Mouse (Mus musculus) erythroblast, embryonic 14.5 days (primary cell): Measurements from ENCODE around the gene Cbx4. TPM values are rescaled to one million over a fixed set of nuclear protein-coding genes. Genes with fewer than 3 reads are reported as not detected.

Source experiments
- H3K27me3 ChIP-seq: 2 replicates; pipeline ENCODE4 v1.6.1; 2012; ENCODE audit warnings: inconsistent platforms; ENCODE audit not compliant: control insufficient read depth
- H3K36me3 ChIP-seq: 2 replicates; pipeline ENCODE4 v1.6.1; 2012; ENCODE audit warnings: mild to moderate bottlenecking, inconsistent platforms; ENCODE audit not compliant: control insufficient read depth
- H3K4me1 ChIP-seq: 2 replicates; pipeline ENCODE4 v1.6.1; 2012; ENCODE audit warnings: inconsistent platforms; ENCODE audit not compliant: control insufficient read depth
- H3K4me3 ChIP-seq: replicated peaks from 2 replicates; pipeline ENCODE3; 2012; ENCODE audit warnings: moderate library complexity, mild to moderate bottlenecking, inconsistent platforms
- H3K9me3 ChIP-seq: 2 replicates; pipeline ENCODE4 v1.6.1; 2012; ENCODE audit warnings: low read length, inconsistent platforms, mixed read lengths; ENCODE audit not compliant: control insufficient read depth
- GATA1 ChIP-seq: IDR thresholded peaks from 2 replicates; pipeline ENCODE4 v1.6.1; 2012; ENCODE audit warnings: low read length, inconsistent platforms, mixed read lengths
- TAL1 ChIP-seq: IDR thresholded peaks from 3 replicates; pipeline ENCODE4 v1.6.1; 2012; ENCODE audit warnings: low read length, inconsistent platforms, mixed read lengths
- polyA plus RNA-seq: library from polyadenylated mRNA; stranded (reverse); fragments of >175 nt; gene quantifications from 2 replicates; pipeline ENCODE4 v1.2.3, GENCODE M21; 2012

Gene Cbx4
- polyA plus RNA-seq, 1 experiment: 0.35 TPM

DNA sequence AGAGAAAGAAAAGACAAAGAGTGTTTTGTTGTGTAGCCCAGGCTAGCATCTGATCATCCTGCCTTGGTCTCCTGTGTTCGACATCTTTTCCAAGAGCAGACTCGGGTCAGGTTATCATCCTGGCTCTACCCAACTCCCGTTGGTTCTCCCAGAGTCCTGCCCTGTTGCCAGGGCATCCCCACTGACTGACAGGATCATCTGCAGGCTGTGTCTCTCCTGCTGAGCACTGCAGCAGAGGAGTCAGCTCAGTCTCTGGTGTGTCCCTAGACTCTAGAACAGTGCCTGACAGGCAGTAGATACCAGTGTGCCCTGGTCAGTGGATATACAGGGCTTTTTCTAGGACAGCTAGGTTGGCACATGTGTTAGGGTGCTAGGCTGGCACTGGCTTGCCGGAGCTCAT is 12.2 kb upstream of the Cbx4 start:
- no peaks in the 10 kb centered on the region for H3K36me3 ChIP-seq
- no peaks in the 10 kb centered on the region for H3K4me1 ChIP-seq
- no peaks in the 10 kb centered on the region for H3K9me3 ChIP-seq
- TF ChIP-seq GATA1 (no peak), TAL1 (no peak)
- H3K27me3 ChIP-seq: peaks cover 22% of the 10 kb centered on the region
- H3K4me3 ChIP-seq: no peak overlapping the region

DNA sequence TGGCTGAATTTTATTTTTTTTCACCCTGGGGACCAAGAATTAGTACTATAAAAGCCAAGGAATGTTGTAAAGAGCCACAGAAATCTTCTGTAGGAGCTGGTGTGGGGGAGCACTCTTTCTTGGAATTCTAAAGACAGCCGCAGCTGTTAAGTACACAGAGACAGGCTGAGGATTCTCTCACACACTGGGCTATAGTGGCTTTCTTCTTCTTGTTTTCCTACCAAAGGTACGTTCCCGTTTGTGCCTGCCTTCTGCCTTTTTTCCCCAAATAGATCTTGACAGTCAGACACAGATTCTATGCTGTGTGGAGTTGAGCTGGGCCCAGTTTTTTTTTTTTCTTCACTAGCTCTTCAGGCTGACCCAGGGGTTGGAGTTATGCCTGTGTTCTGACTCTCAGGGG is 9.4 kb upstream of the Cbx4 start:
- TF ChIP-seq GATA1: no peak
- no peak for TF ChIP-seq TAL1
- Histone ChIP-seq H3K4me1 (no peaks in the 10 kb centered on the region), H3K4me3 (no peak overlapping the region), H3K36me3 (no peaks in the 10 kb centered on the region), H3K9me3 (no peaks in the 10 kb centered on the region), H3K27me3 (peaks cover 45% of the 10 kb centered on the region)

DNA sequence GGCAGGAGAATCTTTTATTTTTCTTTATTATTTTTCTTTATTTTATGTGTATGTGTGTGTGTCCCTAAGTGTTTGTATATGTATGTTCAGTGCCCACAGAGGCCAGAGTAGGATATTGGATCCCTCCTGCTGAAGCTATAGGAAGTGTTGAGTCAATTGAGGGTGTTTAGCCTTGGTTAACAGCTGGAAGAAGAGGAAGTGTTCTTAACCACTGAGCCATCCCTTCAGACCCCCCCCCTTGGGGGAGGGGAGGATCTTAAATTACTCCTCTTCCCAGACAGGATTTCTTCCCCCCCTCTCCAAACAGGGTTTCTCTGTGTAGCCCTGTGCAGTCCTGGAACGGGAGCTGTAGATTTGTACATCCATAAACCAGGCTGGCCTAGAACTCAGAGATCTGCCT is 7.3 kb upstream of the Cbx4 start:
- Histone ChIP-seq H3K36me3 (no peaks in the 10 kb centered on the region), H3K27me3 (peaks cover 67% of the 10 kb centered on the region)
- TF ChIP-seq GATA1: no peak
- no peak for TF ChIP-seq TAL1

DNA sequence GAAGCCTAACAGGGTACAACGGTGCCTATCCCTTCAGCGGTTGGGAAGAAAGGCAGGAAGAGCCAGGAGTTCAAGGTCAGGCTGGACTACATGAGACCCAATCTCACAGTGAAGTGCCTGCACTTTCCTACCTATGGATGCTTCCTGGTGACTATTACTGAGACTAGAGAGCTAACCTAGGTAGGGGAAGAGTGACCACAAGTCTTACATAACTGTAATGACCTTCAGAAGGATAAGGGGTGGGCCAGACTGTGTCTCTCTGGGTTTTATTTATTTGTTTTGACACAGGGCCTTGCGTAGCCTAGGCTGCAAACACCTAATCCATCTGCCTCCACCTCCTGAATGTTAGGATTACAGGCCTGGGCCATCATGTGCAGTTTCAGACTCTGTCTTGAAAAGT is 6.3 kb upstream of the Cbx4 start:
- Histone ChIP-seq H3K9me3 (no peaks in the 10 kb centered on the region; the same call in 1 of the 2 replicates), H3K4me3 (no peak overlapping the region), H3K36me3 (no peaks in the 10 kb centered on the region), H3K27me3 (peaks cover 74% of the 10 kb centered on the region), H3K4me1 (peaks cover 2% of the 10 kb centered on the region; the same call in 1 of the 2 replicates)
- TF ChIP-seq GATA1 (no peak), TAL1 (no peak)

More for the DNA sequence above, 7.3 kb upstream of the Cbx4 start:
- Histone ChIP-seq H3K4me1 (no peaks in the 10 kb centered on the region), H3K9me3 (no peaks in the 10 kb centered on the region), H3K4me3 (no peak overlapping the region)

DNA sequence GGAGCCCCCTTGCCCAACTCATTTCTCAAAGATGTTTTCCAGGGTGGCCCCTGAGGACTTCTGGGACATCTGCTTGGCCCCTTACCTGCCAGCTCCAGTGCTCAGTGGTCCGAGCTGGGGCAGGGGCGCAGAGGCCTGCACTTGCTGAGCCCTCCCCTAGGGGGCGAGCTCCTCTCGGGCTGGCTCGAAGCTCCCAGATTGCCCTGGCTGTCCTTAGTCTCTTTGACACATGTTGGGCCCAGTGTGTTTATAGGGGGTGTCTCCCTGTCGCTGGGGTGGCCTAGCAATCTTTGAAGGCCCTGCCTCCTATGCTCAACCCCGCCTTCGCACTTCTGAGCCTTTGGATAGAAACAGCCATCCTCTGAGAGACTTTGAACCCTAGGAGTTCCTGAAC is 5.6 kb upstream of the Cbx4 start:
- Histone ChIP-seq H3K4me1 (peaks cover 7% of the 10 kb centered on the region), H3K36me3 (no peaks in the 10 kb centered on the region), H3K27me3 (peaks cover 77% of the 10 kb centered on the region), H3K4me3 (no peak overlapping the region), H3K9me3 (no peaks in the 10 kb centered on the region; the same call in 1 of the 2 replicates)
- TF ChIP-seq TAL1: no peak
- TF ChIP-seq GATA1: no peak

DNA sequence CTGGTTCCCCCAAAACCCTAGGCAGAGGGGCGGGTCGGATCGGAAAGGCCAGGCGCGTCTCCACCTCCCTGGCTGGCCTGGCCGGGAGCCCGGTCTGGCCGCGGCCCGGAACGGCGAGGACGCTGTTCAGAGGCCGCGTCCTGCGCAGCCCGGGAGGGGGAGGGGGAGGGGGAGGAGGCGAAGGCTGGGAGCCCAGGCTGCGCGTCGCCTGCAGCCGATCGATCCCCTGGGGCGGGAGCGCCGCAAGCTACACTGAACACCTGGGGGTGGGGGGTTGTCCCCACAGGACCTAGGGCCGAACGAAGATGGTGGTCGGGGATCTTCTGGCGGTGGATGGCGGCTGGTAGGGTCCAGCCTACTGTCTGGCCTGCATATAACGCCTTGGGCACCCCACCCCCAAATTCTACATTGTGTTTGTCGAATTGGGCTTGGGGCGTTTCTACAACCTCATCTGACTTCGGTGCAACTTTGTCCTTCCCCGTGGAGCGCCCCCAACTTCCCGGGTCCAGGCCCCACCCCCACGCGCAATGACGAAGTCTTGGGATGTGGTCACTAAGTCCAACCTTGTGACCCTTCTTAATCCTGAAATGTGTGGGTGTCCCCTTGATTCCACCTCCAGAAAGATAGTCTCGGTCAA is 5.1 kb upstream of the Cbx4 start:
- TF ChIP-seq TAL1 (no peak), GATA1 (no peak)
- H3K4me1 ChIP-seq: peaks cover 11% of the 10 kb centered on the region
- H3K27me3 ChIP-seq: peaks cover 81% of the 10 kb centered on the region
- no peak overlapping the region for H3K4me3 ChIP-seq
- H3K36me3 ChIP-seq: no peaks in the 10 kb centered on the region
- no peaks in the 10 kb centered on the region; the same call in 1 of the 2 replicates for H3K9me3 ChIP-seq

DNA sequence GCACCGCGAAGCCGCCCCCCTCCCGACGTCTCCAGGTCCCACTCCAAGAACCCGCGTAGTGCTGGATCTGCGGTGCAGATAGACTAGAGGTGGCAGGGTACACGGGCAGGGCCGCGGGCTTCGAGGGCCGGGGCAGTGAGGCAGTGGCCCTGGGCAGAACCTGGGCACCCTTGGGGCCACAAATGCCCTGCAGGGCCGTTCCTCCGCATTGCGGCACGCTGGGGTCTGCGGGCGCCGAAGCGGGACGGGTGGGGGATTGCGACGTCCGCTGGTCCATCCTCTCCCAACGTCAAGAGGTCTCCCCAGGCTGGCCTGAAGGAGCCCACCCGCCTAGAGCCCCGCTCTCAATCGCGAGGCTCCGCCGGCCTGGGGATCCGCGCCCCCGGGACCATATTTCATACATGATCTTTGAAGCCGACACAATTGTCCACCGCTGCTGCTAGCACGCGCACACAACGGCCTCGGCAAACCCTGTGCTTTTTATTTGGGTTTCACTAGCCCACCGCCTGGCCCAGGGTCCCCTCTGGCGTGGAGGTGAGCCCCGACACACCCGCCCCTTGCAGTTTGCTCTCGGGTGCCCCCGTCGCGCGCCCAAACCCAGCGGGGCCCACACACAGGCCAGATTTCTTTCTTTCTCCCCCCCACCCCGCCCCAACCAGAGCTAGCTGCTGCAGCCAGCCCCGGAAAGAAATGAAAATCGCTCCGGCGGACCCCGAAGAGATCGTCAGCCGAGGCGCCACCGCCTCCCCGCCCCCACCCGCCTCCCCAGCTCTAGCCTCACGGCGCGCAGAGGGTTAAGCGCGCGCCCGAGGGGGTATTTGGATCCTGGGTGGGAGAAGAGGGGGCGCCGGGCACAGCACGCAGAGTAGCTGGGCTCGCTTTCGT is 4.3 kb upstream of the Cbx4 start:
- Histone ChIP-seq H3K36me3 (no peaks in the 10 kb centered on the region), H3K27me3 (peaks cover 81% of the 10 kb centered on the region), H3K4me1 (peaks cover 13% of the 10 kb centered on the region), H3K9me3 (no peaks in the 10 kb centered on the region; the same call in 1 of the 2 replicates), H3K4me3 (no peak overlapping the region)
- TF ChIP-seq GATA1 (no peak), TAL1 (no peak)

DNA sequence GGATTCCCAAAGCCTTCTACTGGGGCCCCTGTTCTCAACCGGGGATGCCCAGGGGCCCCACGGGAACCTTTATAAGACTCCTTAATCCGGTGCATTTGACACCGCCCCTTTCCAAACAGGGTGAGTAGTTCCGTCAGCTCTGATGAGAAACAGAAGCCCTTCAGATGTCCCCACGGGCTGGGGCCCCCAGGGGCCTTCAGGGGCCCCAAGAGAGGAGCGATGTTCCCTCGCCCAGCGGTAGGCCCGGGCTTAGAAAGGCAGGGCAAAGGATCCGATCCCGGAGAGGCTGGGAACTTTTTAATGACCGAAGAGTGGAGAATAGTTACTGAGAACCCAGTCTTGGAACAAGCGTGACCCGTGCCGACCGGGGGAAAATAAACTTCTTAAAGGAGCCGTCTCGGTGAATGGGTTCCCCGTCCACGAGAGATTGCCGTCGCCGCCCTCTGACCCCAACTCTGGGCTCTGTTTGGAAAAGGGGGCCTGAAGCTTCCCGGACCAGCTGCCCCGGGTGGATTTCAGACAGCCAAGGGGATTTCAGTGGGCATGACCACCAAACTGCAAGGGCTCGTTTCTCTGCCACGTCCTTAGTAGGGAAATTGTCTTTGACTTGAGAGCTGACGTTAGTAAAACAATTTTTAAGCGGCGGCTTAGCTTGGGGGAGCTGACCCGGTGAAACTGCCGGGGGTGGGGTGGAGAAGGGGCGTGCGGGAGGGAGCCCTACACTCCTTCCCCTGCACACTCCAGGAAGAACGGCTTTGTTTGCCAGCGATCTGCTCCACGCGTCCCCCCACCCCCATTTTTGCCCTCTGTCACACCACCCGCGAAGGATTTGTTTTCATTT is 3.4 kb upstream of the Cbx4 start:
- peaks cover 86% of the 10 kb centered on the region for H3K27me3 ChIP-seq
- peaks cover 18% of the 10 kb centered on the region for H3K4me1 ChIP-seq
- H3K9me3 ChIP-seq: no peaks in the 10 kb centered on the region; the same call in 1 of the 2 replicates
- TF ChIP-seq GATA1: no peak
- TF ChIP-seq TAL1: no peak
- no peaks in the 10 kb centered on the region for H3K36me3 ChIP-seq
- no peak overlapping the region for H3K4me3 ChIP-seq
